Mouse (Mus musculus): ENCODE measurements at regions not wholly inside any gene's neighbourhood (a gene's known extent, or its start where the extent isn't known, plus 50 kb on each side); places are given as distances from the start of the nearest gene placed in this dataset.

- TF ChIP-seq POLR2A (IDR thresholded peaks at IDR 0.05; ENCODE audit: borderline replicate concordance, insufficient read depth, low read length) (no peak), CTCF (IDR thresholded peaks at IDR 0.05; ENCODE audit: borderline replicate concordance, insufficient read depth, low read depth, low read length) (no peak)
Measured at GRCm38 (mm10) chr3:148614971-148615671, 375.2 kb downstream of the Adgrl2 start.

All from cerebellum, adult 2 months (tissue).